Mouse (Mus musculus) olfactory bulb, adult 2 months (tissue): ENCODE results near the gene Rasgef1c. TPM values are rescaled to one million over a fixed set of nuclear protein-coding genes. Genes with fewer than 3 reads are reported as not detected.
A peak's percentile ranks its signal among the peaks of the same experiment; 100 is the strongest.

Experiments used
- H3K27ac ChIP-seq: fragments of 200-500 bp; 2 replicates; pipeline ENCODE4 v1.5.1; 2012; ENCODE audit warnings: low read depth, low read length; ENCODE audit not compliant: insufficient read depth
- H3K4me1 ChIP-seq: fragments of 200-500 bp; 2 replicates; pipeline ENCODE4 v1.6.1; 2012; ENCODE audit warnings: low read length; ENCODE audit not compliant: control insufficient read depth, insufficient read depth
- H3K4me3 ChIP-seq: fragments of 200-500 bp; 2 replicates; pipeline ENCODE4 v1.5.1; 2012; ENCODE audit warnings: mild to moderate bottlenecking, low read depth, low read length, moderate library complexity; ENCODE audit not compliant: insufficient read depth
- CTCF ChIP-seq: fragments of 200-500 bp; IDR thresholded peaks from 2 replicates; pipeline ENCODE4 v1.5.1; 2012; ENCODE audit warnings: low read depth, mild to moderate bottlenecking, low read length, moderate library complexity; ENCODE audit not compliant: insufficient read depth
- POLR2A ChIP-seq: fragments of 200-500 bp; IDR thresholded peaks from 2 replicates; pipeline ENCODE4 v1.6.1; 2012; ENCODE audit warnings: mild to moderate bottlenecking, low read depth, low read length, moderate library complexity; ENCODE audit not compliant: insufficient read depth
- WGBS: fragments of 180-500 bp; shearing (Covaris S2); methylation state at CpG from one replicate; pipeline ENCODE4 v1.1.7; 2018; 5-methylcytosine and 5-hydroxymethylcytosine counted together
- polyA plus RNA-seq: library from polyadenylated mRNA; stranded (reverse); fragments of >200 nt; gene quantifications from 2 replicates; pipeline ENCODE4 v1.2.4, GENCODE M21; 2012; ENCODE audit warnings: low replicate concordance; ENCODE audit not compliant: missing spikeins, insufficient read depth, insufficient read length

Gene Rasgef1c
- polyA plus RNA-seq, 1 experiment = not detected

GRCm38 (mm10) chr11:50024833-50025720 is 123.4 kb downstream of the Rasgef1c start, which contains the start of gene Rnf130:
Gene Rnf130, plus strand, starts transcription at chr11:50025346.
- peak within 1 kb of the TSS; percentile 99 for H3K27ac ChIP-seq
- peak within 1 kb of the TSS; percentile 77 for H3K4me3 ChIP-seq
- 9% methylated on average over 129 of the region's 129 CpGs for WGBS
- TF ChIP-seq CTCF (no peak), POLR2A (peak; percentile 98; the same call in 1 of the 2 replicates)
- peaks cover 4% of the 10 kb centered on the region; the same call in 1 of the 2 replicates for H3K4me1 ChIP-seq

- peak overlapping the region; percentile 71 for H3K27ac ChIP-seq
- H3K4me3 ChIP-seq = peak overlapping the region; percentile 77
- 1% methylated on average over 24 of the region's 24 CpGs for WGBS
- H3K4me1 ChIP-seq = peaks cover 4% of the 10 kb centered on the region; the same call in 1 of the 2 replicates
- TF ChIP-seq CTCF (no peak), POLR2A (no peak)
These were observed 124.3 kb downstream of the Rasgef1c start for GRCm38 (mm10) chr11:50025721-50026520.

GRCm38 (mm10) chr11:50026521-50027090 is 125.0 kb downstream of the Rasgef1c start:
- TF ChIP-seq CTCF = no peak
- TF ChIP-seq POLR2A = no peak
- H3K4me1 ChIP-seq = peaks cover 4% of the 10 kb centered on the region; the same call in 1 of the 2 replicates
- H3K27ac ChIP-seq = no peak overlapping the region
- H3K4me3 ChIP-seq = no peak overlapping the region
- 4% methylated on average over 3 of the region's 3 CpGs for WGBS

- TF ChIP-seq POLR2A = no peak
- no peak for TF ChIP-seq CTCF
- no peak overlapping the region for H3K4me3 ChIP-seq
These were observed 126.8 kb downstream of the Rasgef1c start for GRCm38 (mm10) chr11:50028416-50028815.

More at GRCm38 (mm10) chr11:50028416-50028815, 126.8 kb downstream of the Rasgef1c start:
- H3K4me1 ChIP-seq = peaks cover 6% of the 10 kb centered on the region; the same call in 1 of the 2 replicates
- no peak overlapping the region for H3K27ac ChIP-seq

Other genes with a start within 250 kb of the Rasgef1c start
- not detected in 2 replicates for gene Scgb3a1, start 238.2 kb upstream of the Rasgef1c start, polyA plus RNA-seq
- 133 and 186 TPM in 2 replicates for gene Cnot6, start 189.1 kb upstream of the Rasgef1c start, polyA plus RNA-seq
- not detected in 2 replicates for gene Gfpt2, start 107.7 kb upstream of the Rasgef1c start, polyA plus RNA-seq
- gene Mapk9, start 55.1 kb upstream of the Rasgef1c start, polyA plus RNA-seq = not detected in 2 replicates
- not detected in 2 replicates for gene Rnf130, start 123.5 kb downstream of the Rasgef1c start, polyA plus RNA-seq
- gene Tbc1d9b, start 229.6 kb downstream of the Rasgef1c start, polyA plus RNA-seq = 540 TPM in 1 of 2 replicates, not detected in the other